Mouse (Mus musculus): ENCODE data around the gene Rab5c. TPM values are rescaled to one million over a fixed set of nuclear protein-coding genes. Genes with fewer than 3 reads are reported as not detected.
A peak's percentile ranks its signal among the peaks of the same experiment; 100 is the strongest.

Gene Rab5c
- polyA plus RNA-seq, 1 experiment from 2014 or later = 55.5 TPM

- no peak overlapping the region for H3K4me3 ChIP-seq (ENCODE audit: low read depth, low read length)
- ATAC-seq (ENCODE audit: insufficient number of reproducible peaks, insufficient read depth, low FRiP score, low read depth) = no peak
- H3K36me3 ChIP-seq (ENCODE audit: control insufficient read depth, insufficient read depth, low read length) = peaks cover 27% of the 10 kb centered on the region
- no peak overlapping the region for H3K4me2 ChIP-seq (replicated peaks; ENCODE audit: low read depth, low read length)
- H3K27me3 ChIP-seq (ENCODE audit: control insufficient read depth, insufficient read depth, low read length) = no peaks in the 10 kb centered on the region
- H3K4me1 ChIP-seq (ENCODE audit: control insufficient read depth, insufficient read depth, low read length) = peaks cover 15% of the 10 kb centered on the region
- WGBS = 87% methylated on average over 3 of the region's 3 CpGs
- H3K9ac ChIP-seq (replicated peaks; ENCODE audit: low read depth, low read length) = no peak overlapping the region
- H3K27ac ChIP-seq (ENCODE audit: low read length) = no peak overlapping the region
- H3K9me3 ChIP-seq (ENCODE audit: control insufficient read depth, low read depth, low read length) = no peaks in the 10 kb centered on the region
Measured at GRCm38 (mm10) chr11:100716649-100717048, 21.4 kb downstream of the Rab5c start.

- Histone ChIP-seq H3K27ac (ENCODE audit: low read length) (no peak overlapping the region), H3K9me3 (ENCODE audit: control insufficient read depth, low read depth, low read length) (no peaks in the 10 kb centered on the region), H3K9ac (replicated peaks; ENCODE audit: low read depth, low read length) (no peak overlapping the region), H3K4me1 (ENCODE audit: control insufficient read depth, insufficient read depth, low read length) (peaks cover 14% of the 10 kb centered on the region), H3K36me3 (ENCODE audit: control insufficient read depth, insufficient read depth, low read length) (peaks cover 30% of the 10 kb centered on the region), H3K4me3 (ENCODE audit: low read depth, low read length) (no peak overlapping the region), H3K4me2 (replicated peaks; ENCODE audit: low read depth, low read length) (no peak overlapping the region), H3K27me3 (ENCODE audit: control insufficient read depth, insufficient read depth, low read length) (no peaks in the 10 kb centered on the region)
- WGBS = 92% methylated on average over 6 of the region's 6 CpGs
- no peak for ATAC-seq (ENCODE audit: insufficient number of reproducible peaks, insufficient read depth, low FRiP score, low read depth)
Measured at GRCm38 (mm10) chr11:100714948-100715347, 23.1 kb downstream of the Rab5c start.

GRCm38 (mm10) chr11:100714534-100714915, 23.5 kb downstream of the Rab5c start:
- Histone ChIP-seq H3K9ac (replicated peaks; ENCODE audit: low read depth, low read length) (no peak overlapping the region), H3K27ac (ENCODE audit: low read length) (0 out of 2 replicates have a peak overlapping the region, but pooled peaks have one; percentile 12), H3K4me3 (ENCODE audit: low read depth, low read length) (peak overlapping the region; percentile 18; the same call in 1 of the 2 replicates), H3K36me3 (ENCODE audit: control insufficient read depth, insufficient read depth, low read length) (peaks cover 28% of the 10 kb centered on the region), H3K4me2 (replicated peaks; ENCODE audit: low read depth, low read length) (peak overlapping the region; percentile 53), H3K9me3 (ENCODE audit: control insufficient read depth, low read depth, low read length) (no peaks in the 10 kb centered on the region), H3K4me1 (ENCODE audit: control insufficient read depth, insufficient read depth, low read length) (peaks cover 14% of the 10 kb centered on the region), H3K27me3 (ENCODE audit: control insufficient read depth, insufficient read depth, low read length) (no peaks in the 10 kb centered on the region)
- 44% methylated on average over 6 of the region's 6 CpGs for WGBS
- ATAC-seq (ENCODE audit: insufficient number of reproducible peaks, insufficient read depth, low FRiP score, low read depth) = no peak; the same call in 1 of the 2 replicates

GRCm38 (mm10) chr11:100713735-100714533, 24.1 kb downstream of the Rab5c start, which contains the start of gene Hspb9:
TSS of gene Hspb9 (plus strand) at chr11:100713850.
- Histone ChIP-seq H3K9ac (replicated peaks; ENCODE audit: low read depth, low read length) (no peak within 1 kb of the TSS; the same call in 1 of the 2 replicates), H3K4me2 (replicated peaks; ENCODE audit: low read depth, low read length) (peak within 1 kb of the TSS; percentile 53), H3K27ac (ENCODE audit: low read length) (peak within 1 kb of the TSS; percentile 12; the same call in 1 of the 2 replicates), H3K27me3 (ENCODE audit: control insufficient read depth, insufficient read depth, low read length) (no peaks in the 10 kb centered on the region), H3K36me3 (ENCODE audit: control insufficient read depth, insufficient read depth, low read length) (peaks cover 33% of the 10 kb centered on the region), H3K4me3 (ENCODE audit: low read depth, low read length) (peak within 1 kb of the TSS; percentile 18; the same call in 1 of the 2 replicates), H3K9me3 (ENCODE audit: control insufficient read depth, low read depth, low read length) (no peaks in the 10 kb centered on the region), H3K4me1 (ENCODE audit: control insufficient read depth, insufficient read depth, low read length) (peaks cover 14% of the 10 kb centered on the region)
- 8% methylated on average over 38 of the region's 38 CpGs for WGBS
- ATAC-seq (ENCODE audit: insufficient number of reproducible peaks, insufficient read depth, low FRiP score, low read depth) = no peak

- no peak for ATAC-seq (ENCODE audit: insufficient number of reproducible peaks, insufficient read depth, low FRiP score, low read depth)
- Histone ChIP-seq H3K27me3 (ENCODE audit: control insufficient read depth, insufficient read depth, low read length) (no peaks in the 10 kb centered on the region), H3K36me3 (ENCODE audit: control insufficient read depth, insufficient read depth, low read length) (peaks cover 40% of the 10 kb centered on the region), H3K4me2 (replicated peaks; ENCODE audit: low read depth, low read length) (peak overlapping the region; percentile 53), H3K4me3 (ENCODE audit: low read depth, low read length) (no peak overlapping the region), H3K9ac (replicated peaks; ENCODE audit: low read depth, low read length) (no peak overlapping the region), H3K27ac (ENCODE audit: low read length) (no peak overlapping the region; the same call in 1 of the 2 replicates), H3K9me3 (ENCODE audit: control insufficient read depth, low read depth, low read length) (no peaks in the 10 kb centered on the region), H3K4me1 (ENCODE audit: control insufficient read depth, insufficient read depth, low read length) (peaks cover 14% of the 10 kb centered on the region)
- WGBS = 59% methylated on average over 4 of the region's 4 CpGs
Measured at GRCm38 (mm10) chr11:100713174-100713573, 24.8 kb downstream of the Rab5c start.

GRCm38 (mm10) chr11:100711783-100712615, 26.0 kb downstream of the Rab5c start, which contains the start of gene Kat2a:
TSS of gene Kat2a (minus strand) at chr11:100712465.
- H3K9me3 ChIP-seq (ENCODE audit: control insufficient read depth, low read depth, low read length) = no peaks in the 10 kb centered on the region
- H3K36me3 ChIP-seq (ENCODE audit: control insufficient read depth, insufficient read depth, low read length) = peaks cover 44% of the 10 kb centered on the region
- 2% methylated on average over 48 of the region's 48 CpGs for WGBS

GRCm38 (mm10) chr11:100710977-100711376, 27.0 kb downstream of the Rab5c start:
- 70% methylated on average over 4 of the region's 4 CpGs for WGBS
- H3K9me3 ChIP-seq (ENCODE audit: control insufficient read depth, low read depth, low read length) = no peaks in the 10 kb centered on the region
- H3K36me3 ChIP-seq (ENCODE audit: control insufficient read depth, insufficient read depth, low read length) = peaks cover 44% of the 10 kb centered on the region
- no peak overlapping the region for H3K9ac ChIP-seq (replicated peaks; ENCODE audit: low read depth, low read length)
- H3K4me2 ChIP-seq (replicated peaks; ENCODE audit: low read depth, low read length) = peak overlapping the region; percentile 42; the same call in 1 of the 2 replicates
- H3K4me3 ChIP-seq (ENCODE audit: low read depth, low read length) = no peak overlapping the region
- no peak overlapping the region for H3K27ac ChIP-seq (ENCODE audit: low read length)
- no peak for ATAC-seq (ENCODE audit: insufficient number of reproducible peaks, insufficient read depth, low FRiP score, low read depth)
- H3K27me3 ChIP-seq (ENCODE audit: control insufficient read depth, insufficient read depth, low read length) = no peaks in the 10 kb centered on the region
- H3K4me1 ChIP-seq (ENCODE audit: control insufficient read depth, insufficient read depth, low read length) = peaks cover 14% of the 10 kb centered on the region

More at GRCm38 (mm10) chr11:100711783-100712615, 26.0 kb downstream of the Rab5c start, which contains the start of gene Kat2a:
- Histone ChIP-seq H3K4me2 (replicated peaks; ENCODE audit: low read depth, low read length) (peak within 1 kb of the TSS; percentile 53), H3K27ac (ENCODE audit: low read length) (peak within 1 kb of the TSS; percentile 74; the same call in 1 of the 2 replicates), H3K9ac (replicated peaks; ENCODE audit: low read depth, low read length) (peak within 1 kb of the TSS; percentile 74), H3K4me3 (ENCODE audit: low read depth, low read length) (peak within 1 kb of the TSS; percentile 86), H3K27me3 (ENCODE audit: control insufficient read depth, insufficient read depth, low read length) (no peaks in the 10 kb centered on the region), H3K4me1 (ENCODE audit: control insufficient read depth, insufficient read depth, low read length) (peaks cover 14% of the 10 kb centered on the region)
- ATAC-seq (ENCODE audit: insufficient number of reproducible peaks, insufficient read depth, low FRiP score, low read depth) = peak; percentile 86

- H3K27me3 ChIP-seq (ENCODE audit: control insufficient read depth, insufficient read depth, low read length) = no peaks in the 10 kb centered on the region
- no peak overlapping the region for H3K27ac ChIP-seq (ENCODE audit: low read length)
- no peak overlapping the region for H3K4me3 ChIP-seq (ENCODE audit: low read depth, low read length)
- 90% methylated on average over 15 of the region's 15 CpGs for WGBS
- no peak overlapping the region for H3K9ac ChIP-seq (replicated peaks; ENCODE audit: low read depth, low read length)
- peaks cover 14% of the 10 kb centered on the region for H3K4me1 ChIP-seq (ENCODE audit: control insufficient read depth, insufficient read depth, low read length)
- no peak for ATAC-seq (ENCODE audit: insufficient number of reproducible peaks, insufficient read depth, low FRiP score, low read depth)
- H3K4me2 ChIP-seq (replicated peaks; ENCODE audit: low read depth, low read length) = no peak overlapping the region
- H3K36me3 ChIP-seq (ENCODE audit: control insufficient read depth, insufficient read depth, low read length) = peaks cover 44% of the 10 kb centered on the region
- H3K9me3 ChIP-seq (ENCODE audit: control insufficient read depth, low read depth, low read length) = no peaks in the 10 kb centered on the region
Measured at GRCm38 (mm10) chr11:100710528-100710927, 27.5 kb downstream of the Rab5c start.

Data from stomach, embryonic 14.5 days (tissue).